Mouse (Mus musculus) liver, adult 2 months (tissue): ENCODE results near the gene Mtif3. TPM values are rescaled to one million over a fixed set of nuclear protein-coding genes. Genes with fewer than 3 reads are reported as not detected.
A peak's percentile ranks its signal among the peaks of the same experiment; 100 is the strongest.

Experiments
- DNase-seq: peaks from one replicate; pipeline ENCODE4 v3.0.0-alpha.2; 2011; ENCODE audit warnings: low read depth, low spot score; ENCODE audit errors: extremely low read depth
- H3K27ac ChIP-seq: fragments of 200-500 bp; replicated peaks from 2 replicates; pipeline ENCODE4 v1.5.1; 2012; ENCODE audit warnings: low read depth, mild to moderate bottlenecking, control low read depth, inconsistent platforms, low read length; ENCODE audit not compliant: insufficient read depth
- H3K27me3 ChIP-seq: fragments of 200-500 bp; 2 replicates; pipeline ENCODE4 v1.6.1; 2012; ENCODE audit warnings: mild to moderate bottlenecking, moderate library complexity, low read length, inconsistent platforms; ENCODE audit not compliant: control insufficient read depth, insufficient read depth
- H3K36me3 ChIP-seq: fragments of 200-500 bp; 2 replicates; pipeline ENCODE4 v1.6.1; 2012; ENCODE audit warnings: low read length, inconsistent platforms; ENCODE audit not compliant: control insufficient read depth, insufficient read depth
- H3K4me1 ChIP-seq: fragments of 200-500 bp; 2 replicates; pipeline ENCODE4 v1.6.1; 2011; ENCODE audit warnings: low read length; ENCODE audit not compliant: control insufficient read depth, insufficient read depth
- H3K4me3 ChIP-seq: fragments of 200-500 bp; 2 replicates; pipeline ENCODE4 v1.5.1; 2011; ENCODE audit warnings: low read depth, mild to moderate bottlenecking, control low read depth, low read length, moderate library complexity; ENCODE audit not compliant: insufficient read depth
- H3K79me2 ChIP-seq: fragments of 200-500 bp; 2 replicates; pipeline ENCODE4 v1.6.1; 2012; ENCODE audit warnings: inconsistent platforms, mild to moderate bottlenecking, low read length, moderate library complexity; ENCODE audit not compliant: control insufficient read depth, insufficient read depth
- H3K9ac ChIP-seq: fragments of 200-500 bp; 2 replicates; pipeline ENCODE4 v1.6.1; 2012; ENCODE audit warnings: low read depth, mild to moderate bottlenecking, control low read depth, inconsistent platforms, low read length
- CTCF ChIP-seq: fragments of 200-500 bp; IDR thresholded peaks from 2 replicates; pipeline ENCODE4 v1.5.1; 2011; ENCODE audit warnings: low read depth, low read length, control low read depth
- POLR2A ChIP-seq: fragments of 200-500 bp; IDR thresholded peaks from 2 replicates; pipeline ENCODE4 v1.6.1; 2011; ENCODE audit warnings: low read length, control low read depth; ENCODE audit not compliant: insufficient read depth; ENCODE audit errors: extremely low read depth
- WGBS: fragments of 180-500 bp; shearing (Covaris S2); methylation state at CpG from one replicate; pipeline ENCODE4 v1.1.7; 2018; 5-methylcytosine and 5-hydroxymethylcytosine counted together
- polyA plus RNA-seq: library from polyadenylated mRNA; depleted of rRNA; stranded (reverse); fragments of >200 nt; gene quantifications from 2 replicates; pipeline ENCODE4 v1.2.3, GENCODE M21; 2012; rRNA removed
- total RNA-seq: library from RNA; depleted of rRNA; stranded (reverse); fragments of >200 nt; gene quantifications from 2 replicates; pipeline ENCODE4 v1.2.3, GENCODE M21; 2014; rRNA removed

The Mtif3 gene
- total and polyA plus RNA-seq, 2 experiments, result 17.4 to 24.1 TPM

GRCm38 (mm10) chr5:146907533-146907932, 56.1 kb downstream of the Mtif3 start:
- H3K27ac ChIP-seq, result no peak overlapping the region
- 73% methylated on average over 5 of the region's 5 CpGs for WGBS
- H3K4me3 ChIP-seq, result no peak overlapping the region
- H3K9ac ChIP-seq, result no peak overlapping the region
- no peak for DNase-seq
- H3K36me3 ChIP-seq, result no peaks in the 10 kb centered on the region
- H3K27me3 ChIP-seq, result no peaks in the 10 kb centered on the region
- peaks cover 5% of the 10 kb centered on the region; the same call in 1 of the 2 replicates for H3K4me1 ChIP-seq
- no peaks in the 10 kb centered on the region for H3K79me2 ChIP-seq
- TF ChIP-seq CTCF, result no peak
- TF ChIP-seq POLR2A, result no peak

GRCm38 (mm10) chr5:146905486-146906172, 58.0 kb downstream of the Mtif3 start:
- peak; percentile 31 for DNase-seq
- TF ChIP-seq CTCF (peak; percentile 85), POLR2A (no peak)
- peaks cover 10% of the 10 kb centered on the region for H3K4me1 ChIP-seq

GRCm38 (mm10) chr5:146904404-146904803, 59.2 kb downstream of the Mtif3 start:
- Histone ChIP-seq H3K9ac (no peak overlapping the region), H3K36me3 (no peaks in the 10 kb centered on the region), H3K4me3 (no peak overlapping the region), H3K27ac (no peak overlapping the region), H3K27me3 (no peaks in the 10 kb centered on the region), H3K79me2 (no peaks in the 10 kb centered on the region), H3K4me1 (peaks cover 10% of the 10 kb centered on the region)
- TF ChIP-seq POLR2A, result no peak
- peak; percentile 52 for TF ChIP-seq CTCF
- DNase-seq, result peak; percentile 63
- 17% methylated on average over 8 of the region's 8 CpGs for WGBS

More at GRCm38 (mm10) chr5:146905486-146906172, 58.0 kb downstream of the Mtif3 start:
- Histone ChIP-seq H3K36me3 (no peaks in the 10 kb centered on the region), H3K27ac (no peak overlapping the region), H3K27me3 (no peaks in the 10 kb centered on the region), H3K4me3 (no peak overlapping the region), H3K79me2 (no peaks in the 10 kb centered on the region), H3K9ac (no peak overlapping the region)
- WGBS, result 24% methylated on average over 14 of the region's 14 CpGs

Other genes starting within 250 kb of the Mtif3 start
- 16.3 and 16.5 TPM in 2 replicates for gene Usp12, start 168.8 kb downstream of the Mtif3 start, total RNA-seq
- gene Usp12, start 168.8 kb downstream of the Mtif3 start, polyA plus RNA-seq, result 6.7 and 6.9 TPM in 2 replicates
- gene Rpl21, start 130.9 kb downstream of the Mtif3 start, total RNA-seq, result 147 and 154 TPM in 2 replicates
- 24.5 and 28.3 TPM in 2 replicates for gene Rpl21, start 130.9 kb downstream of the Mtif3 start, polyA plus RNA-seq
- gene Rasl11a, start 118.7 kb downstream of the Mtif3 start, total RNA-seq, result 0.67 TPM in 1 of 2 replicates, not detected in the other
- gene Rasl11a, start 118.7 kb downstream of the Mtif3 start, polyA plus RNA-seq, result 0.52 and 0.87 TPM in 2 replicates
- gene Gtf3a, start 15.1 kb downstream of the Mtif3 start, total RNA-seq, result 12.2 and 15.6 TPM in 2 replicates
- gene Gtf3a, start 15.1 kb downstream of the Mtif3 start, polyA plus RNA-seq, result 15.3 and 17.9 TPM in 2 replicates
- 11.0 and 14.4 TPM in 2 replicates for gene Lnx2, start 112.8 kb upstream of the Mtif3 start, total RNA-seq
- 19.7 and 24.1 TPM in 2 replicates for gene Lnx2, start 112.8 kb upstream of the Mtif3 start, polyA plus RNA-seq
- 48.5 and 52.1 TPM in 2 replicates for gene Polr1d, start 113.2 kb upstream of the Mtif3 start, total RNA-seq
- gene Polr1d, start 113.2 kb upstream of the Mtif3 start, polyA plus RNA-seq, result 18.2 and 21.7 TPM in 2 replicates
- not detected in 2 replicates for gene Gsx1, start 224.9 kb upstream of the Mtif3 start, total RNA-seq
- gene Gsx1, start 224.9 kb upstream of the Mtif3 start, polyA plus RNA-seq, result not detected in 2 replicates